Mouse (Mus musculus) inflammation-experienced regulatory T-cells, adult 6 months (primary cell): Measurements from ENCODE around the gene Gata2. TPM values are rescaled to one million over a fixed set of nuclear protein-coding genes. Genes with fewer than 3 reads are reported as not detected.

Experiments
- polyA plus RNA-seq, 3 experiments: library from polyadenylated mRNA; unstranded; fragments of 100-300 nt; shearing (Covaris generic); gene quantifications; one replicate each; pipeline ENCODE4 v1.2.1; 2017

Gata2 gene
- polyA plus RNA-seq, 3 experiments from 2014 or later: not detected

Other genes with a start within 250 kb of the Gata2 start
- not detected for gene H1fx, start 212.3 kb upstream of the Gata2 start, polyA plus RNA-seq
- 100 to 1,000 TPM; 271 to 323 (median 302) TPM for gene Rab7, start 148.6 kb upstream of the Gata2 start, polyA plus RNA-seq
- 100 to 1,000 TPM in 2 of 3 experiments, 10 to 100 TPM in 1; 82.7 to 138 (median 128) TPM for gene Rpn1, start 109.4 kb upstream of the Gata2 start, polyA plus RNA-seq
- not detected for gene Dnajb8, start 28.4 kb downstream of the Gata2 start, polyA plus RNA-seq